In the genomic region with DNA sequence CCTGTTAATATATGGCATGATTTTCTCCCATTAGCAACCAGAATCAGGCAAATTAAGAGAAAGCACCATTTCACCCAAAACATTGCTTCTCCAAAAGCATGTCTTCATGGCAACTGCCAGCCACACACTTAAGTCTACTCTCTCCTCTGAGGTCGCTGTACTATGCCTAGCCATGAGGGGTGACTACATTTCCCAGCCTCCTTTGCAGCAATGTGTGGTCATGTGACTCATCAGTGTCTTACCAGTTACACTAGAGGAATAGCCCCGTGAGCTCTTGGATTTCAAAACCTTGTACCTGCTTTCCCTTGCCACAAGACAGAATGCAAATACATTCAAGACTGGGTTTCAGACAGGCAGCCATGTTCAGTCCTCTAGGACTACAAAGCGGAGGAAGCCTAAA, we compare ENCODE assay signal across 9 mouse cellular contexts. TPM values are rescaled to one million over a fixed set of nuclear protein-coding genes. Genes with fewer than 3 reads are reported as not detected.
DNase-seq lines count a peak whose midpoint lies in the region; ATAC-seq and TF ChIP-seq lines count a peak whose summit lies in the region.
"Had no signal": no experiment of that assay in that cellular context is flagged by ENCODE, and none has a peak within 500 bp of the region (broad histone marks: within the 10 kb centered on the region; RNA-seq: fewer than 3 reads in every experiment).

No protein-coding gene starts in this region.

- 0 out of 2 replicates have a peak, but pooled peaks cover 13% of the 10 kb centered on the region for H3K4me1 ChIP-seq in heart, embryonic 10.5 days
- no peaks in the 10 kb centered on the region for H3K4me1 ChIP-seq in CH12.LX (ENCODE audit: control insufficient read depth in 1 of 2, insufficient read depth in 2 of 2)

- peaks cover 5% of the 10 kb centered on the region; the same call in 1 of the 2 replicates for H3K9me3 ChIP-seq in heart, embryonic 10.5 days
- H3K9me3 ChIP-seq in CH12.LX (replicated peaks; ENCODE audit: low read length), result peaks cover 4% of the 10 kb centered on the region

- no peak for TF ChIP-seq CTCF in CH12.LX (conservative IDR thresholded peaks at IDR 0.05 in 1 of 2, IDR thresholded peaks at IDR 0.05 in 1 of 2; ENCODE audit: low read depth in 2 of 2, low read length in 2 of 2)

- intact Hi-C loops in heart, postnatal 10 days (cut with DNase I), result no loop called here

- no peak for TF ChIP-seq RAD21 in CH12.LX (IDR thresholded peaks at IDR 0.05; ENCODE audit: low read depth, low read length)

- H3K27me3 ChIP-seq in heart, embryonic 10.5 days (ENCODE audit: insufficient read depth, poor library complexity, severe bottlenecking), result peaks cover 11% of the 10 kb centered on the region
- no peaks in the 10 kb centered on the region for H3K27me3 ChIP-seq in CH12.LX (replicated peaks)

- dilution Hi-C loops in CH12.LX (cut with MboI; ENCODE audit: extremely low pct_ligation_motif_present, extremely low pct_unique_long_range_greater_than_20kb, low sequenced_read_pairs), result no loop called here

- peaks cover 5% of the 10 kb centered on the region; the same call in 1 of the 2 replicates for H3K36me3 ChIP-seq in heart, embryonic 10.5 days
- no peaks in the 10 kb centered on the region for H3K36me3 ChIP-seq in CH12.LX (replicated peaks in 1 of 2; ENCODE audit: control insufficient read depth in 1 of 2, insufficient read depth in 1 of 2, low read length in 1 of 2)

- H3K79me2 ChIP-seq in CH12.LX (replicated peaks; ENCODE audit: control insufficient read depth, extremely low read depth, insufficient read depth, poor library complexity, severe bottlenecking), result no peaks in the 10 kb centered on the region

- peak; percentile 88 for DNase-seq in heart, adult 11 months
- no peak for DNase-seq in heart, embryonic 10.5 days (ENCODE audit: low spot score)
- peak; percentile 23 for DNase-seq in CH12.LX (ENCODE audit: extremely low read depth)
- peak; percentile 47 for DNase-seq in lung, postnatal 25 days (ENCODE audit: low spot score)
- no peak for DNase-seq in testis, postnatal 10 days (ENCODE audit: low spot score)
- no peak for DNase-seq in heart, postnatal 10 days
- DNase-seq in c-Kit-positive CD71-positive TER-119-positive erythroid progenitor cells, embryonic 14.5 days (ENCODE audit: low spot score), result no peak
- DNase-seq: right cerebral cortex, adult 18-20 months had no signal

- H3K4me3 ChIP-seq in heart, embryonic 10.5 days, result no peak overlapping the region
- H3K4me3 ChIP-seq in CH12.LX (replicated peaks in 1 of 3; ENCODE audit: low read depth in 2 of 3, low read length in 2 of 3, poor library complexity in 1 of 3), result no peak overlapping the region

- 56% methylated on average over 3 of the region's 3 CpGs for WGBS in heart, embryonic 10.5 days

- no peak overlapping the region for H3K4me2 ChIP-seq in CH12.LX (ENCODE audit: insufficient read depth, low read depth, poor library complexity, severe bottlenecking)

- in situ Hi-C loops in CH12.LX (cut with MboI; ENCODE audit: low pct_ligation_motif_present, low pct_unique_long_range_greater_than_20kb, low sequenced_read_pairs), result no loop called here

- ATAC-seq in granulocyte monocyte progenitor cell, adult 5-6 weeks (replicated peaks; ENCODE audit: poor library complexity, severe bottlenecking), result peak; percentile 69

- H3K9ac ChIP-seq in CH12.LX (ENCODE audit: insufficient read depth, low read depth), result no peak overlapping the region

- no peak overlapping the region for H3K27ac ChIP-seq in heart, embryonic 10.5 days
- no peak overlapping the region for H3K27ac ChIP-seq in CH12.LX (ENCODE audit: insufficient read depth, low read depth)

- TF ChIP-seq POLR2A in CH12.LX (IDR thresholded peaks at IDR 0.05; ENCODE audit: low read depth, low read length), result no peak

- TF ChIP-seq EP300 in CH12.LX (IDR thresholded peaks at IDR 0.05; ENCODE audit: low read length), result no peak

TF ChIP-seq in CH12.LX, 34 proteins besides CTCF, POLR2A, EP300 and RAD21:
- TF ChIP-seq TBP (conservative IDR thresholded peaks at IDR 0.05; ENCODE audit: low read depth, low read length), result no peak
- TF ChIP-seq USF2 (conservative IDR thresholded peaks at IDR 0.05; ENCODE audit: low read depth, low read length), result peak; percentile 29; the same call in 1 of the 2 replicates
- peak; percentile 69 for TF ChIP-seq HCFC1 (IDR thresholded peaks at IDR 0.05; ENCODE audit: low read depth, low read length)
- TF ChIP-seq TCF12 (IDR thresholded peaks at IDR 0.05; ENCODE audit: low read depth, low read length), result no peak
TF ChIP-seq in CH12.LX: peak in this region for 2.

RNA-seq across cellular contexts. Expression of gene Srgap1, which starts 8.6 kb away (rescaled TPM):
- 5.5 and 6.8 TPM in 2 replicates for polyA plus RNA-seq in heart, embryonic 10.5 days (2016; fragmentation: Nextera tagmentation; extraction: Ambion mirVana)
- total RNA-seq in CH12.LX (2012; rRNA removed) (not detected in 2 replicates), CH12.LX (2014; rRNA removed) (not detected in 2 replicates)
- not detected in 2 replicates for polyA plus RNA-seq in CH12.LX (2012; ENCODE audit: insufficient read length, low read depth)
- not detected in 2 replicates for total RNA-seq in granulocyte monocyte progenitor cell, adult 5-6 weeks (2014; fragmentation: Nextera tagmentation)
- under 0.01 TPM in 1 of 2 replicates, not detected in the other for total RNA-seq in granulocyte monocyte progenitor cell, adult 5-6 weeks (2017)
- total RNA-seq in heart, postnatal 10 days (2021), result 1 to 10 TPM; 8.2 to 8.4 TPM

RNA-seq across cellular contexts. Expression of gene Rxylt1, which starts 58.6 kb away (rescaled TPM):
- 37.7 and 40.0 TPM in 2 replicates for polyA plus RNA-seq in heart, embryonic 10.5 days (2016; fragmentation: Nextera tagmentation; extraction: Ambion mirVana)
- total RNA-seq in CH12.LX (2012; rRNA removed) (19.5 and 22.9 TPM in 2 replicates), CH12.LX (2014; rRNA removed) (78.0 and 90.9 TPM in 2 replicates)
- 57.4 and 68.7 TPM in 2 replicates for polyA plus RNA-seq in CH12.LX (2012; ENCODE audit: insufficient read length, low read depth)
- total RNA-seq in granulocyte monocyte progenitor cell, adult 5-6 weeks (2014; fragmentation: Nextera tagmentation), result 29.6 and 36.5 TPM in 2 replicates
- 44.2 and 62.0 TPM in 2 replicates for total RNA-seq in granulocyte monocyte progenitor cell, adult 5-6 weeks (2017)
- 10 to 100 TPM; 37.7 to 43.5 TPM for total RNA-seq in heart, postnatal 10 days (2021)

Comparison
In these comparisons a context has a peak if more than half of its experiments do, and no peak if none do; other contexts are left out.
1. DNase-seq: peak in heart, adult 11 months (single experiment), CH12.LX (single experiment) and lung, postnatal 25 days (single experiment); none in heart, embryonic 10.5 days (single experiment), testis, postnatal 10 days (single experiment), heart, postnatal 10 days (0 of 2) and c-Kit-positive CD71-positive TER-119-positive erythroid progenitor cells, embryonic 14.5 days (single experiment).
2. RNA of gene Srgap1, which starts 8.6 kb away (total RNA-seq): 8.2 to 8.4 TPM in heart, postnatal 10 days; not detected in CH12.LX and under 0.01 TPM in granulocyte monocyte progenitor cell, adult 5-6 weeks; every median in the first group is over 4 times any median in the second.